Mouse (Mus musculus) CD4-positive helper T cell, adult 2 months (primary cell): ENCODE results near the gene Dynlt1b.
A peak's percentile ranks its signal among the peaks of the same experiment; 100 is the strongest.
"Not testable (repeated sequence)": the region's sequence is repeated elsewhere in the genome, so short reads cannot be mapped to it uniquely, and the experiment has no call there.

Source experiments
- DNase-seq: peaks from one replicate; pipeline ENCODE4 v3.0.0-alpha.2; 2012; ENCODE audit warnings: low read depth, missing footprints, low spot score

Dynlt1b gene

GRCm38 (mm10) chr17:6422805-6423204, 7.1 kb upstream of the Dynlt1b start:
- not testable (repeated sequence) for DNase-seq

- DNase-seq: peak; percentile 19
Measured at GRCm38 (mm10) chr17:6424294-6424980, 5.5 kb upstream of the Dynlt1b start.

DNA sequence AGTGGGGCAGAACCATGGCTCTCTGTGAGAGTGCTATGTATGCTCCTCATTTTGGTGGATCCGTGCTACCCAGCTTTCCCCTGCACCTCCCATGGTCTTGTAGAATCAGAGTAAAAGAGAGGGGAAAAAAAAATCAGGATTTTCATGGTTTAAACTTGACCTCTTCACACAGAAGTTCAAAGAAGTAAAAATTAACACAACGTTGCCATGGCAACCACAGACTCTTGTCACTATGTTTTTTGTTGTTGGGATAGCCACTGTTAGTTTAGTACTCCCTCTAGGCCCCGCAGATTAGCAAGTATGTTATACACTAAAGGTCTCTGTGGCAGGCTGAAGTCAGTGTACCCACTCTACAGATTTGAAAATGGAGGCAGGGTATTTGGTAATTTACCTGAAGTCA, 4.6 kb upstream of the Dynlt1b start:
- peak; percentile 5 for DNase-seq

DNA sequence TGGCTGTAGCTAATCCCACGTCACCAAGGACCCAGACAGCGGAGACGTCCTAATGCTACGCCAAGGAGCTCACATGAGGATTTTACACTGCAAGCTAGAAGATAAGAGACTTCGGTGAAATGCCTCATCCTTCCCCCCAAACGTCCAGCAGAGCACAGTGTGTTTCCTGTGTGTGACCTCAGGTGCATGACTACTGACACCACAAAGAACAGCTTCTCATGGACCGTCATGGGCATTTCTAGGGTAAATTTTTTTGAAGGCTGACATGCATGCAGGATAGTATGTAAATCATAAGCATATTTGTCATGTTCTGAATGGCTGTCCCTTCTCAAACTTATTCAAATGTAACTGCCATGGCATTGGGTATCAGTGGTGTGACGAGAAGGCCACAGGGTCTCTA, 3.0 kb upstream of the Dynlt1b start:
- DNase-seq: peak; percentile 23

DNA sequence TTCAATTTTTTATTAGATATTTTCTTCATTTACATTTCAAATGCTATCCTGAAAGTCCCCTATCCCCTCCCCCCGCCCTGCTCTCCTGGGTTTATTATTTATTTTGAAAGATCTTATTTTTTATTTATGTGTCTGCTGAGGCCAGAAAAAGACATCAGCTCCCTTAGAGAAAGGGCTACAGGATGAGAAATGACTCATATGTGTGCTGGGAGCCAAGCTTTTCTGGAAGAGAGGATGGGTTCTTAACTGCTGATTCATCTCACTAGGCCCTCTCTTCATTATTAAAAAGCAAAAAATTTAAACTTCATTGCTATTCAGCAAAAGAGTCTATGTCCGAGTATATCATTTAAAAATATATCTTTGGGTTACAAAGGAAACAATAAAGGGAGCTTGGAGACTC, 986 bp upstream of the Dynlt1b start:
- DNase-seq: not testable (repeated sequence)

DNA sequence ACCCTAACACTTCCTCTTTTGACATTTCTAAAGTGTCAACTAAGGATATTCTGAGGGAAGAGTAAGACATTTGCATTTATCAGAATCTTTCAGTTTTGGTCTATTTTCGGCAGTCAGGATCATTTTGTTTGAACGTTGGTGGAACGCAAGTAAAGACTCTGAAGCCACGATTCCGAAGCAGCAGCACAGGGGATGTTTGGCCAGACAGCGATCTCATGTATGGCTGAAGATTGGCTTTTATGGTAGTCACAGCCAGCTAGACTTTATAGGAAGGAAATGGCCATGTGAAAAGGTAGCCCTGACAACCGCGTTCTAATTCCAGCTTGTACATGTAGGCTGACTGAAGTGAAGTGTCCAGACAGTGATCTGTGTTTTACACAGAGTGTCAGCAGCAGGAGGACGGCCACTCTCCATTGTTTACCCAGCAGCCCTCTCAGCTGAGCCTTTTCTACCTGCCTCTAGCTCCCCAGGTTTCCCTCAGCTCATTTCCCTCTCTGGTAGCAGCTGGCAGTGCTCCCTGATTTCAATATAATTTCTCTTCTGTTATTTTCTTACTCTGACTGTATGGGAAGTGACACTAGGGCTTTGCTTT, 594 bp downstream of the Dynlt1b start:
- DNase-seq: not testable (repeated sequence)

DNA sequence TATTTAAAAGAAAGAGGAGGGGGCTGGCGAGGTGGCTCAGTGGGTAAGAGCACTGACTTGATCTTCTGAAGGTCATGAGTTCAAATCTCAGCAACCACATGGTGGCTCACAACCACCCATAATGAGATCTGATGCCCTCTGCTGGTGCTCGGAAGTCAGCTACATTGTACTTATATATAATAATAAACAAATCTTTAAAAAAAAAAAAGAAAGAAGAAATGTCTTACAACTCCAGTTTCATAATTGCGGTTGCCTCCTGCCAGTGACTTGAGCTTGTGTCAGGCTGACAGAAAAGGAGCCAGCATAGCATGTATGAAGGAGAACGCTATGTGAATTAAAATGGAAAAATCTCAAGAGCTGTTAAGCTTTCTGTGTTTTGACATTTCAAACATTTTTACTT, 2.5 kb downstream of the Dynlt1b start:
- peak; percentile 15 for DNase-seq

DNA sequence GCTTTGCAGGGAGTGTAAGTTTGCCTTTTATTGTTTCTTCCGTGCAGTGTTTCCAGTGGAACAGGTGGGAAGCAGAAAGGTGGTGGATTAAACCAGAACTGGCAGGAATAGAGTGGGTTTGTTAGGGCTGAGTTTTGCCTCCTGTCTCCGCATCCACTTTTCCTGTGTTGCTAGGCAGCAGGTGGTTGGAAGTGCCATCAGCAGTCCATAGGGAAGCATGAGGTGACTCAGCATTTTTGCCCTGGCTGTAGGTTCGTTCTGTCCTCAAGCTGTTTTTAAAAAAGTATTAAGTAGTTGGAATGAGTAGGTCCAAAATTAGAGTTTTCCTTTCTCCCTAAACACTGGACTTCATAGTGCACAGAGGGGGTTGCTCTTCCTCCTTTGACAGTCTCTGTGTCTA, 3.8 kb downstream of the Dynlt1b start:
- not testable (repeated sequence) for DNase-seq

- DNase-seq: not testable (repeated sequence)
Measured at GRCm38 (mm10) chr17:6438080-6438479, 8.2 kb downstream of the Dynlt1b start.

DNA sequence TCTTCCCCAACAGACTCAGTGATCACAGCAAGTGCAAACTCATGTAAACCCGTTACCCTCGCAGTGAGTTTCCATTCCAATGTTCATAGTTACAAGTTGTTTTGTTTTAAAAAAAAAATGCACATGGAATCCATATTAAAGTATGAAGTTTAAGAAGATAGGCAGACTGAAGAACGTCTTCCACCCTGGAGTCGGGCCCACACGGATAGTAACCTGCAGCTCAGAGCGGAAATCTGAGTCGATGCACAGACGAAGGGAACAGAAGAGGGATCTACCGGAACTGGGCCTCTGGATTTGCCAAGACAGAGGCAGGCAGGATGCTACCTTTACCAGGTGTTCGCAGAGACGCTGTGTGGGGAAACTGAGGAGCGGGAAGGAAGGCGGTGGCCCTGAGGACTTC, 10.0 kb downstream of the Dynlt1b start:
- DNase-seq: not testable (repeated sequence)

GRCm38 (mm10) chr17:6440493-6441077, 10.7 kb downstream of the Dynlt1b start:
- not testable (repeated sequence) for DNase-seq

GRCm38 (mm10) chr17:6441254-6441653, 11.3 kb downstream of the Dynlt1b start:
- DNase-seq: not testable (repeated sequence)

GRCm38 (mm10) chr17:6442513-6442912, 12.6 kb downstream of the Dynlt1b start:
- not testable (repeated sequence) for DNase-seq

- not testable (repeated sequence) for DNase-seq
Measured at GRCm38 (mm10) chr17:6445794-6446587, 16.1 kb downstream of the Dynlt1b start.

- DNase-seq: not testable (repeated sequence)
Measured at GRCm38 (mm10) chr17:6448293-6448692, 18.4 kb downstream of the Dynlt1b start.

- not testable (repeated sequence) for DNase-seq
Measured at GRCm38 (mm10) chr17:6449166-6449565, 19.3 kb downstream of the Dynlt1b start.

DNA sequence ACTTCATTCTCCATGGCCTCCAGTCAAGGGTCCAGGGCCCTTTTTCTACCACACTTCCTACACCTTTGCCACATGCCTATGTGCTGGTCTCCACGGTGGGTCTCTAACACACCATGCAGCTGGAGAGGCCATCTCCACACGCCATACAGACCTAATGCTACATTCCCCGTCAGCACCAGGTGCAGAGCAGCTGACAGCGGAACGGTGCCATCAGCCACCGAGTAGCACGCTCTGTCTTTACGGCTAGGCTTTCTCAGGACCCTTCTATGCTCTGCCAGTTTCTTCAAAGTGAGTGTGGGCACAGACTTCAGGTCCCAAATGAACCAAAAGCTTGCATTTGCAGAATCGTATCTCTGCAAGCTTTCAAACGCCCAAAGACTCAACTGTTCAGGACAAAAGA, 21.3 kb downstream of the Dynlt1b start:
- DNase-seq: not testable (repeated sequence)

DNA sequence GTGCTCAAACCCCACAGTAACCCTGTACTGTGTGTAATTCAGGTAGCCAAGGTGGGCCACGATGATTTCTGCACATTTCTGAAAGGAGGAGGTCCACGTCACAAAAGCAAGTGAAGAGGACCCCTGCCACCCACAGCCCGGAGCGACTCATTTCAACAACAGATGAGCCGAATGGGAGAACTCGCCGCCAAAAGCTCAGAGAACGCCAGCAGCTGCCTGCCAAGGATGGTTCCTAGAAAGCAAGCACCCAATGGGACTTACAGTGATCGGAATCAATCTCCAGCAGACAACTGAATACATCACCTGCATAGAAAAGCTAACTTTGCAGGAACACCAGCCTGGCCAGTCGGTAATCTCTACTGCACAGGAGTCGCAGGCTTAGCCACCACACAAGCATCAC, 22.8 kb downstream of the Dynlt1b start:
- not testable (repeated sequence) for DNase-seq

DNA sequence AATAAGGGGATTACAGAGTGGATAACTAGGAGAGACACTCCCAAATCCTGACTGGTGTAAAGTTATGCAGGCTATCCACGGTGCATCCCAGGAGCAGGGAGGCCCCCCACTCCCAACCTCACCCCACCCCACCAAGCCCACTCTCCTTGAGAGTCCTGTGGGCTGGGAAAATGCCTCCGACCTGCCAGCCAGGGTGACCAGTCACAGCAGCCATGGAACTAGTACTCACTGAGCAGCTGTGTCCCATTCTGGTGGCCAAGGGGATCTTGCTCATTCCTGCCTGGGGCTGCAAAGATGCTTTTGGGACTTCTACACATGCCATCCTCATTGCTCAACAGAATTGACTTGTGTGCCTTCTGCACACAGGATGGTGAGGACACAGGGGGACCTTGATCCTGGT, 24.8 kb downstream of the Dynlt1b start:
- DNase-seq: not testable (repeated sequence)

GRCm38 (mm10) chr17:6455883-6456282, 26.0 kb downstream of the Dynlt1b start:
- not testable (repeated sequence) for DNase-seq

DNA sequence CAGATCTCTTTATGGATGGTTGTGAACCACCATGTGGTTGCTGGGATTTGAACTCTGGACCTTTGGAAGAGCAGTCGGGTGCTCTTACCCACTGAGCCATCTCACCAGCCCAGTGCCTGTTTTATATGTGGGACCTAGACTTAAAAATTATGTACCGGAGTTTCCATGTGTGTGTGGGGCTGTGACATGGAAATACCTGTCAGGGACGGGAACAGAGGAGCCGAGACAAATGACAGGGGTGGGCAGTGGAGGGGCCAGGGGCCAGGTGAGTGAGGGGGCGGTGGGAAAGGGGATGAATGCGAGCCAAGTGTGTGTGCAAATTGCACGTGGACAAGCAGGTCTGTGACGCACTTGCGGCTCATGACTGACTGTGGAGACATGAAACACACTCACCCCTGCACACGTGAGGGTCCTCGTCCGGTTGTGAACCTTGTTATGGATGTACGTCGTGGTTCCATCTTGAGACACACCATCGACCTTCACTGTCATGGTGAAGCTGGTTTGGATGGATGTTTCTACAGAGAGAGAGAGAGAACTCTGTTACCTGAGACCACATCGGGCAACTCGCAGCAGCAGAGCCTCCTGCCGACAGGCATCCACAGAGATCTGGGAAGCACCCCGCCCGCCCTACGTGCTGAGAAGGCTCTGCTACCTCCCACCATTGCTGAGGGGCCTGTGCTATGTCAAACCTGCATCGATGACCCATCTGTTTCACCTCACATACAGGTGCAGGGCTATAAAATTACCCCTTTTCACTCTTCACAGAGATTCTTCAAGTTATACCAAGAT, 26.9 kb downstream of the Dynlt1b start:
- not testable (repeated sequence) for DNase-seq
